Mouse (Mus musculus) stomach, embryonic 14.5 days (tissue): Measurements from ENCODE around the gene Tmem116. TPM values are rescaled to one million over a fixed set of nuclear protein-coding genes. Genes with fewer than 3 reads are reported as not detected.

ENCODE experiments used
- polyA plus RNA-seq: library from polyadenylated mRNA; unstranded; fragments of >200 nt; fragmentation: Nextera tagmentation; extraction: Ambion mirVana; gene quantifications from 2 replicates; pipeline ENCODE4 v1.2.1, GENCODE M21; 2014

The Tmem116 gene
- polyA plus RNA-seq, 1 experiment from 2014 or later: 3.2 TPM

Other genes starting within 250 kb of the Tmem116 start
- gene Rpl6, start 247.4 kb upstream of the Tmem116 start, polyA plus RNA-seq: 726 and 741 TPM in 2 replicates
- 9.5 and 10.4 TPM in 2 replicates for gene Hectd4, start 231.7 kb upstream of the Tmem116 start, polyA plus RNA-seq
- 78.2 and 81.9 TPM in 2 replicates for gene Trafd1, start 66.3 kb upstream of the Tmem116 start, polyA plus RNA-seq
- 41.0 and 42.1 TPM in 2 replicates for gene Naa25, start 54.0 kb upstream of the Tmem116 start, polyA plus RNA-seq
- 132 and 140 TPM in 2 replicates for gene Erp29, start 613 bp downstream of the Tmem116 start, polyA plus RNA-seq
- gene Adam1b, start 51.5 kb downstream of the Tmem116 start, polyA plus RNA-seq: 0.11 and 0.12 TPM in 2 replicates
- 2.2 and 3.3 TPM in 2 replicates for gene Adam1a, start 93.6 kb downstream of the Tmem116 start, polyA plus RNA-seq
- gene Gm42878, start 93.6 kb downstream of the Tmem116 start, polyA plus RNA-seq: 0.87 TPM in 1 of 2 replicates, not detected in the other
- 52.9 and 56.3 TPM in 2 replicates for gene Mapkapk5, start 94.0 kb downstream of the Tmem116 start, polyA plus RNA-seq
- gene Aldh2, start 141.9 kb downstream of the Tmem116 start, polyA plus RNA-seq: 68.4 and 74.6 TPM in 2 replicates
- gene Acad12, start 167.0 kb downstream of the Tmem116 start, polyA plus RNA-seq: 2.2 and 2.7 TPM in 2 replicates
- gene Acad10, start 208.6 kb downstream of the Tmem116 start, polyA plus RNA-seq: 2.3 and 2.4 TPM in 2 replicates
- 30.8 and 31.7 TPM in 2 replicates for gene Brap, start 208.7 kb downstream of the Tmem116 start, polyA plus RNA-seq